Mouse (Mus musculus): ENCODE measurements around the gene Wdr47. TPM values are rescaled to one million over a fixed set of nuclear protein-coding genes. Genes with fewer than 3 reads are reported as not detected.
"Not testable (repeated sequence)": the region's sequence is repeated elsewhere in the genome, so short reads cannot be mapped to it uniquely, and the experiment has no call there.

Wdr47 gene
- polyA plus RNA-seq, 1 experiment from 2014 or later: 1.8 TPM

GRCm38 (mm10) chr3:108681004-108681403 is 89.9 kb downstream of the Wdr47 start:
- no peak overlapping the region for H3K4me3 ChIP-seq (replicated peaks)
- H3K27ac ChIP-seq (replicated peaks): no peak overlapping the region
- no peaks in the 10 kb centered on the region for H3K4me1 ChIP-seq (replicated peaks)
- H3K9ac ChIP-seq: no peak overlapping the region
- H3K9me3 ChIP-seq (replicated peaks): no peaks in the 10 kb centered on the region
- peak; percentile 58 for ATAC-seq (ENCODE audit: insufficient read depth)
- WGBS (ENCODE audit: insufficient replicate concordance): 81% methylated on average over 4 of the region's 4 CpGs
- no peaks in the 10 kb centered on the region for H3K27me3 ChIP-seq
- no peak overlapping the region for H3K4me2 ChIP-seq
- peaks cover 98% of the 10 kb centered on the region for H3K36me3 ChIP-seq (replicated peaks)

GRCm38 (mm10) chr3:108683597-108683996 is 92.5 kb downstream of the Wdr47 start:
- not testable (repeated sequence) for H3K9me3 ChIP-seq (replicated peaks)
- peaks cover 96% of the 10 kb centered on the region for H3K36me3 ChIP-seq (replicated peaks)
- 82% methylated on average over 5 of the region's 5 CpGs for WGBS (ENCODE audit: insufficient replicate concordance)

DNA sequence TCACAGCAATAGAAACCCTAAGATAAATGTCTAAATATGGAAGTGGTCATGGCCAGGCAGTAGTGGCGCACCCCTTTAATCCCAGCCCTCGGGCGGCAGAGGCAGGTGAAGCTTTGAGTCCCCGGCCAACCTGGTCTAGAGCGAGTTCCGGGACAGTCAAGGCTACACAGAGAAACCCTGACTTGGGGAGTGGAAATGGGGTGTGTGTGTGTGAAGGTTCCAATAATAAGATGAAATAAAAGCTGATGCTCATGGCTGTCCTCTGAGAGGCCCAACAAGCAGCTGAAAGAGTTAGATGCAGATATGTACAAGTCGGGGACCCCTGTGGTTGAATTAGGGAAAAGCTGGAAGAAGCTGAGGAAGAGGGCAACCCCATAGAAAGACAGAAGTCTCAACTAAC is 94.6 kb downstream of the Wdr47 start:
- H3K36me3 ChIP-seq (replicated peaks): peaks cover 95% of the 10 kb centered on the region
- H3K27me3 ChIP-seq: no peaks in the 10 kb centered on the region
- no peak overlapping the region for H3K27ac ChIP-seq (replicated peaks)
- no peaks in the 10 kb centered on the region for H3K4me1 ChIP-seq (replicated peaks)
- no peaks in the 10 kb centered on the region for H3K9me3 ChIP-seq (replicated peaks)
- no peak for ATAC-seq (ENCODE audit: insufficient read depth)
- no peak overlapping the region for H3K4me2 ChIP-seq
- 93% methylated on average over 7 of the region's 7 CpGs for WGBS (ENCODE audit: insufficient replicate concordance)
- H3K4me3 ChIP-seq (replicated peaks): no peak overlapping the region
- H3K9ac ChIP-seq: no peak overlapping the region

More at GRCm38 (mm10) chr3:108683597-108683996, 92.5 kb downstream of the Wdr47 start:
- not testable (repeated sequence) for H3K4me2 ChIP-seq; H3K4me1 ChIP-seq (replicated peaks); H3K27me3 ChIP-seq; H3K27ac ChIP-seq (replicated peaks); H3K9ac ChIP-seq; H3K4me3 ChIP-seq (replicated peaks); ATAC-seq (ENCODE audit: insufficient read depth)

GRCm38 (mm10) chr3:108689015-108689441 is 97.9 kb downstream of the Wdr47 start:
- 92% methylated on average over 6 of the region's 6 CpGs for WGBS (ENCODE audit: insufficient replicate concordance)
- H3K27me3 ChIP-seq: no peaks in the 10 kb centered on the region
- no peaks in the 10 kb centered on the region for H3K4me1 ChIP-seq (replicated peaks)
- H3K9ac ChIP-seq: no peak overlapping the region
- no peaks in the 10 kb centered on the region for H3K9me3 ChIP-seq (replicated peaks)
- peaks cover 74% of the 10 kb centered on the region for H3K36me3 ChIP-seq (replicated peaks)
- H3K27ac ChIP-seq (replicated peaks): no peak overlapping the region
- no peak for ATAC-seq (ENCODE audit: insufficient read depth)
- H3K4me2 ChIP-seq: no peak overlapping the region
- H3K4me3 ChIP-seq (replicated peaks): no peak overlapping the region

GRCm38 (mm10) chr3:108689446-108689845 is 98.4 kb downstream of the Wdr47 start:
- Histone ChIP-seq H3K9me3 (replicated peaks) (no peaks in the 10 kb centered on the region), H3K4me1 (replicated peaks) (no peaks in the 10 kb centered on the region), H3K27me3 (no peaks in the 10 kb centered on the region), H3K4me3 (replicated peaks) (no peak overlapping the region), H3K36me3 (replicated peaks) (peaks cover 74% of the 10 kb centered on the region), H3K9ac (no peak overlapping the region), H3K27ac (replicated peaks) (no peak overlapping the region), H3K4me2 (no peak overlapping the region)
- ATAC-seq (ENCODE audit: insufficient read depth): no peak
- 90% methylated on average over 8 of the region's 8 CpGs for WGBS (ENCODE audit: insufficient replicate concordance)

- Histone ChIP-seq H3K27ac (replicated peaks) (no peak overlapping the region), H3K9ac (no peak overlapping the region), H3K4me2 (no peak overlapping the region), H3K9me3 (replicated peaks) (no peaks in the 10 kb centered on the region), H3K27me3 (no peaks in the 10 kb centered on the region), H3K4me1 (replicated peaks) (no peaks in the 10 kb centered on the region), H3K4me3 (replicated peaks) (no peak overlapping the region), H3K36me3 (replicated peaks) (peaks cover 76% of the 10 kb centered on the region)
- 84% methylated on average over 4 of the region's 4 CpGs for WGBS (ENCODE audit: insufficient replicate concordance)
- no peak for ATAC-seq (ENCODE audit: insufficient read depth)
Measured at GRCm38 (mm10) chr3:108689979-108690378, 98.9 kb downstream of the Wdr47 start.

DNA sequence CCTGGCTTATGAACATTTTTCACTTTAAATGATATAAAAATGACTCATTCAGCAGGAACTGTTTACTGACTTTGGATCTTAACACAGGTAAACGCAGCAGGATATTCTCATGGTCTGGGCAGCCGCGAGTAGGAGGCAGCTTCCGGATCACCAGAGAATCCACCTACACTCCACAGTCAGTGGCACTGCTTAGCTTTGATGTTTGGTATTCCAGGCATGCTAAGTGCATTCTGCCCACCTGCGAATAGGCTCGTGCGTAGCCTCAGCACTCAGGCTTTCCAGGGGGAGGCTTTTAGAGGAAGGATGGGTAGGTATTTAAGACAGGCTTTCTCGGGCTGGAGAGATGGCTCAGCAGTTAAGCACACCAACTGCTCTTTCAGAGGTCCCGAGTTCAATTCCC is 103.2 kb downstream of the Wdr47 start:
- 83% methylated on average over 9 of the region's 9 CpGs for WGBS (ENCODE audit: insufficient replicate concordance)
- Histone ChIP-seq H3K4me2 (no peak overlapping the region), H3K27me3 (no peaks in the 10 kb centered on the region), H3K4me3 (replicated peaks) (no peak overlapping the region), H3K36me3 (replicated peaks) (peaks cover 75% of the 10 kb centered on the region), H3K27ac (replicated peaks) (no peak overlapping the region), H3K4me1 (replicated peaks) (peaks cover 8% of the 10 kb centered on the region; the same call in 1 of the 2 replicates), H3K9me3 (replicated peaks) (no peaks in the 10 kb centered on the region), H3K9ac (no peak overlapping the region)
- no peak for ATAC-seq (ENCODE audit: insufficient read depth)

Small RNAs within 50 kb of the gene (microRNA-seq; reads per million reads assigned to microRNA genes)
- gene Gm22860: not detected

Other genes with a start within 250 kb of the Wdr47 start
- 0.47 and 0.56 TPM in 2 replicates for gene Mybphl, start 226.4 kb upstream of the Wdr47 start, polyA plus RNA-seq (2015; fragmentation: Nextera tagmentation; extraction: Ambion mirVana)
- gene Psrc1, start 207.4 kb upstream of the Wdr47 start, polyA plus RNA-seq (2015; fragmentation: Nextera tagmentation; extraction: Ambion mirVana): 11.9 and 13.6 TPM in 2 replicates
- 0.24 and 0.36 TPM in 2 replicates for gene Celsr2, start 175.7 kb upstream of the Wdr47 start, polyA plus RNA-seq (2015; fragmentation: Nextera tagmentation; extraction: Ambion mirVana)
- 72.2 and 79.6 TPM in 2 replicates for gene Sars, start 146.1 kb upstream of the Wdr47 start, polyA plus RNA-seq (2015; fragmentation: Nextera tagmentation; extraction: Ambion mirVana)
- gene 1700013F07Rik, start 57.1 kb upstream of the Wdr47 start, polyA plus RNA-seq (2015; fragmentation: Nextera tagmentation; extraction: Ambion mirVana): not detected in 2 replicates
- 0.26 and 0.71 TPM in 2 replicates for gene 5330417C22Rik, start 54.7 kb upstream of the Wdr47 start, polyA plus RNA-seq (2015; fragmentation: Nextera tagmentation; extraction: Ambion mirVana)
- gene Tmem167b, start 28.8 kb upstream of the Wdr47 start, polyA plus RNA-seq (2015; fragmentation: Nextera tagmentation; extraction: Ambion mirVana): 15.1 and 16.2 TPM in 2 replicates
- 9.5 and 10.4 TPM in 2 replicates for gene Taf13, start 19.6 kb upstream of the Wdr47 start, polyA plus RNA-seq (2015; fragmentation: Nextera tagmentation; extraction: Ambion mirVana)
- gene Clcc1, start 62.6 kb downstream of the Wdr47 start, polyA plus RNA-seq (2015; fragmentation: Nextera tagmentation; extraction: Ambion mirVana): 33.1 and 42.0 TPM in 2 replicates
- 44.1 and 45.7 TPM in 2 replicates for gene Gpsm2, start 131.0 kb downstream of the Wdr47 start, polyA plus RNA-seq (2015; fragmentation: Nextera tagmentation; extraction: Ambion mirVana)
- gene Aknad1, start 148.4 kb downstream of the Wdr47 start, polyA plus RNA-seq (2015; fragmentation: Nextera tagmentation; extraction: Ambion mirVana): 0.52 and 0.54 TPM in 2 replicates
- 16.8 and 19.2 TPM in 2 replicates for gene Stxbp3, start 249.2 kb downstream of the Wdr47 start, polyA plus RNA-seq (2015; fragmentation: Nextera tagmentation; extraction: Ambion mirVana)